Mouse (Mus musculus) lung, postnatal 0 days (tissue): ENCODE results near the gene Arhgef11.

Experiments
- CTCF ChIP-seq: IDR thresholded peaks from 2 replicates; pipeline ENCODE4 v1.5.1; 2016; ENCODE audit warnings: antibody characterized with exemption, mild to moderate bottlenecking
- EP300 ChIP-seq: IDR thresholded peaks from 2 replicates; pipeline ENCODE4 v1.6.1; 2016; ENCODE audit warnings: antibody characterized with exemption, mild to moderate bottlenecking, control low read depth

- TF ChIP-seq CTCF (no peak), EP300 (no peak)
These were observed 168.4 kb downstream of the Arhgef11 start for GRCm38 (mm10) chr3:87785626-87786214.
